Mouse (Mus musculus) erythroblast, embryonic 14.5 days (primary cell): ENCODE measurements around the gene Mapt.

Source experiments
- GATA1 ChIP-seq: IDR thresholded peaks from 2 replicates; pipeline ENCODE4 v1.6.1; 2012; ENCODE audit warnings: low read length, inconsistent platforms, mixed read lengths
- TAL1 ChIP-seq: IDR thresholded peaks from 3 replicates; pipeline ENCODE4 v1.6.1; 2012; ENCODE audit warnings: low read length, inconsistent platforms, mixed read lengths

DNA sequence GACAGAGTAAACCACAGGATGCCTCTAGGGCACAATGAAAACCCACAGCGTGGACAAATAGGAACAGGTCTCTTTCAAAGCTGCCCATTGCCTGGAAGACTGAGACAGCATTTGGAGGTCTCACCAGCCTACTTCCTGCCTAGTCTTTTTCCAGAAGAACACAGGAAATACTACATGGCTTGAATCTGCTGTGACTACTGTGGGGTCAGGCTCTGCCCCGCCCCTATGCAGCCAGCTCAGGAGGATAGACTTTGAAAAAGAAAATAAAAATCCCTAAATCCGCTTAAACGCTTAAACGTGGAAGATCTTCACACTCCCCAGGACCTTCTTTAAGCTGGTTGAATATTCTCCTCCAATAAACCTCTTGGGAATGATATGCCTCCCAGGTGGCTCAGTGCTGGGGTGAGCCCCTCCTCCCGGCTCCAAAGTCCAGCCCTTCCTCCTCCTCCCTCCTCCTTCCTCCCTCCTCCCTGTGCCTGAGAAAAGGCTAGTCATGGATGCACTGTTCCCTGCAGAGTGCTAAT is 15.0 kb downstream of the Mapt start:
- TF ChIP-seq TAL1 (no peak), GATA1 (no peak)
